Mouse (Mus musculus): Measurements from ENCODE around the gene Tnfsf14.

The Tnfsf14 gene

DNA sequence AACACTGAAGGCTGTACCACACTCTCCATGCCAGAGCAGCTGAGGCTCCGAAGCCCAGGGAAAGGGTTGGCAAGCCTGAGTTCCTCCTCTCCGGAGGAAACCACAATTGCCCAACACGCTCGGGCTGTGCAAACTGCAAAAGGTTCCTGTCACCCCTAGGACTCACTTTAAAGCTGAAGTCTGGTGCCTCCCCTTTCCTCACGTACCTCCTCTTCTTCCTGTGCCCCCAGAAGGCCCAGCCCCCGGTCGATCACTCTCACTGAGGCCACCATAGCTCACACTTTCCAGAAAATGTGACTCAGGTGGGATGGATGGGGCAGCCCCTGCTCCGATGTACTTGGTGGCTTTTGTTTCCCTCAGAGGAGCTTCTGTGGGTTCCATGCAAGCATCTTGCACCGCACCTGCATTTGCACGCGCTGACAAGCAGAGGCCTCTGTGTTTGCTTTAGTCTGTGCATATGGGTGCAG lies at the start of gene Tnfsf14:
TSS of gene Tnfsf14 (minus strand) at position 137 of the 467 bp plus-strand sequence.
- no peak for DNase-seq (ENCODE audit: low spot score in 2 of 2)

DNA sequence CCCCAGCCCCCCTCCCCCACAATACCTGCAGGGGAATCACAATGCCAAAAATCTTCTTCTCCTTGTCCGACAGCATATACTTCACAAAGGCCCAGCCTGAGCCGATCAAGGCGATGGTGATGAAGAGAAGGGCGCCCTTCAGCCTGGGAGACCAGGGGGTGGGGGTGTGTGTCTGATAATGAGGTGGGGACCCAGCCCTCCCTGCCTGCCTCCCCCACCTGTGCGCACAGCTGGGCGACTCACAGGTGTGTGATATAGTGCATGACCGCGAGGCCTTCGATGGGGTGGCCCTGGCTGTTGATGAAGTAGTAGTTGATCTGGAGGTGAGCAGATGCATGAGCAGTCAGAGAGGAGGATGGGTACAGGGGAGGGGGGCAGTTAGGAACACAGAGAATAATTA lies 43.2 kb upstream of the Tnfsf14 start:
- no peak for DNase-seq (ENCODE audit: low spot score in 2 of 2)

DNA sequence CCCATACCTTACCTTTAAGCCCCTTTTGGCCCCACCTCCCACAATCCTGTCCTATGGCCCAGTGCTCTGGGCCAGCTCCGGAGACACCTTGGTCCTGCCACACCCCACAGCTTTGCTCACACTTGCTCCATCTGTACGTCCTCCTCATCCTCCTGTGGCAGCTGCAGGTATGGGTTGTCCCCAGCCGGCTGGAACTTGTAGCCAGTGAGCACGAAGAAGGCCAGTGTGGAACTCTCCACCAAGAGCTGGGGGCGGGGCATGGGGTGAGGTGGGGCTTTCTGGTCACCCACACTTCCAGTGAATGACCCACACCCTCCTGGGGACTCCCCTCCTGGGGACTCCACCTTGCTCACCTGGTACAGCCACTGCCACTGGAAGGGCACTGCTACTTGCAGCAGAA lies 41.8 kb upstream of the Tnfsf14 start:
- DNase-seq (ENCODE audit: low spot score in 2 of 2), result no peak

DNA sequence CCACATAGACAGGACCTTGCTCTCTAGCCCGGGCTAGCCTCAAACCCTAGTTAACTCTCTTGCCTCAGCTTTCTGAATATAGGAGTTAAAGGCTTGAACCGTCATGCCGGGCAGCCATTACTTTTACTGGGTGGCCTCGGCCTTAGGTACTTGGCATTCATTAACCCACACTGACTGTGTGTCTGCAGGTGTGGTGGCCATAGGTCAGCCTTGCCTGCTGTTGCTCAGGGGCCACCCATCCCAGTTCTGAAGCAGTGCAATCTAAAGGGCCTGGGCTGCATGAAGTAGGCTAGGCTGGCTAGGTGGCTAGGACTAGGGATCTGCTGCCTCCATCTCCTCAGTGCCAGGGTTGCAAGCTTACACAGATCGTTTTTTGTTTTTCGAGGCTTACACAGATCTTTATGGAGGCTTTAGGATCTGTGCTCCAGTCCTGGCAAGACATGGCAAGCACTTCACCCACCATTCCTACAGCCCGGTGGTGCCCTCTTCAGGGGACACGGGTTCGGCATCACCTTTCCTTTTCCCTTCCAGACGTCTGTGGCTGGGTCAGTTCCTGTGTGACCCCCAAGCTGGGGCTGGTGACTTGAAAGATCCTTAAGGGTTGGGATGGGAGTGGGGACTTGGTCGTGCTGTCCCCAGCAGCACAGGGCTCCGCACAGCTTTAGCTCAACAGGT lies 40.4 kb upstream of the Tnfsf14 start:
- DNase-seq (ENCODE audit: low spot score in 2 of 2), result no peak

DNA sequence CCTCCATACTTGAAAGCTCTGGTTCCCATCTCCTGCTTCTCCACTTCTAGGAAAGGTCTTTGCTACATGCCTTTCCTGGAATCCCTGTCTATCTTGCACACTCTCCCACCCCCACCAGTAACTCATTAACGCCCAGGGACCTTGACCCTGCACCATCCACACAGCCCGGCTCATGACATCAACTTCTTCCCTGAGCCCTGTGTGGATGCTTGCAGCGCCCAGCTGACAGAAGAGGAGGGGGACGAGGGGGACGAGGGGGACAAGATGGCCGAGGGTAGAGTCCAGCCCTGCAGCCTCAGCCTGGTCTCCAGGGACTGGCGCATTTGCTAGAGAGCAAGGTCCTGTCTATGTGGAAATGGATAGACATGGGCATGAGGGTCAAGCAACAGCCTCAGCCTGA lies 39.1 kb upstream of the Tnfsf14 start:
- DNase-seq (ENCODE audit: low spot score in 2 of 2), result no peak

DNA sequence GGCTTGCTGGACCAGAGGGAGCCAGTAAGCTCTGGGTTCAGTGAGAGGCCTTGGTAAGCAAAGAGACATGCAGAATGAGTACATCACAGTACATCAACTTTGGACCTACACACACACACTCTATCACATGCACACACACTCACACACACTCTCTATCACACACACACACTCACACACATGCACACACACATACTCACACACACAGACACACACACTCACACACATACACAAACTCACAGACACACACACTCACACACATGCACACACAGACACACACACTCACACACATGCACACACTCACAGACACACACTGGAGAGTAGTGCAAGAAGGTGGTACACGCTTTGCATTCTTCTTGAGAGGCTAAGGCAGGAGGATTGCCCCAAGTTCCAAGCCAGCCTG lies 38.2 kb upstream of the Tnfsf14 start:
- DNase-seq (ENCODE audit: low spot score in 2 of 2), result no peak

DNA sequence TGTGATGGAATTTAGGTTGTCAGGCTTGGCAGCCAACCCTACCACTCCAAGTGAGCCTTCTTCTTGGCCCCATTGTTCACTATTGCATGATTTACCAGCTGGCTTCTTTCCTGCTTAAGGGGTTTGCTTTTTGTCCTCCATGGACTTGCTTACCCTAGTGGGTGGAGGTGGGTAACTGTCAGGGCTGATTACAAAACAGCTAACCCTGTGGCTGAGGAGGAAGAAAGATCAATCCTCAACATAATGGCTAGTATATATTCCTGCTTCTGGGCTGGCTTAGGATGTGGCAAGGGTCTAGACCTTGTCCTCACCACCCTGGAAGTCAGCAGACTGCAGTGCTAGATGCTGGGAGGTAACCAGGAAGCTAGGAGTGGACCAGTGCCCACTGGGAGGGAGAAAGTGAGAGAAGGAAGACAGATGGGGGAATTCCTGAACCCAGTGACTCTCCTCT lies 37.4 kb upstream of the Tnfsf14 start:
- no peak for DNase-seq (ENCODE audit: low spot score in 2 of 2)

DNA sequence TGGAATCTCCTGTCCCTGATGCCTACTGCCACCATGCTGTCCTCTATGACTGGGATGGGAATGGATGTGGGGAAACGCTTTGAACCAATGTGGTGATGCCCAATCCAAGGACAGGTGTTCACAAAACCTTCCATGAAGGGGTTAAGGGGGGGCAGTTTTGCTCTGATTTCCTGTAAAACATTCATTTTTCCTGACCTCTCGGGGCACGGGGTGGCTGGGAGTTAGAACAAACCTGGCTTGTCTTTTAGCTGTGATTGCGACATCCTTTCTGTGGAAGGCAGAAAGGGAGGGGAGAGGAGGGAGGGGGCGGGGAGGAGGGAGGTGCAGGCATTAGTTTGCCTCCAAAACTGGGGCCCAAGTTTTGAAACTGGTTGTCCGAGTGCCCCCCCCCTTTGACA lies 36.8 kb upstream of the Tnfsf14 start:
- no peak for DNase-seq (ENCODE audit: low spot score in 2 of 2)

DNA sequence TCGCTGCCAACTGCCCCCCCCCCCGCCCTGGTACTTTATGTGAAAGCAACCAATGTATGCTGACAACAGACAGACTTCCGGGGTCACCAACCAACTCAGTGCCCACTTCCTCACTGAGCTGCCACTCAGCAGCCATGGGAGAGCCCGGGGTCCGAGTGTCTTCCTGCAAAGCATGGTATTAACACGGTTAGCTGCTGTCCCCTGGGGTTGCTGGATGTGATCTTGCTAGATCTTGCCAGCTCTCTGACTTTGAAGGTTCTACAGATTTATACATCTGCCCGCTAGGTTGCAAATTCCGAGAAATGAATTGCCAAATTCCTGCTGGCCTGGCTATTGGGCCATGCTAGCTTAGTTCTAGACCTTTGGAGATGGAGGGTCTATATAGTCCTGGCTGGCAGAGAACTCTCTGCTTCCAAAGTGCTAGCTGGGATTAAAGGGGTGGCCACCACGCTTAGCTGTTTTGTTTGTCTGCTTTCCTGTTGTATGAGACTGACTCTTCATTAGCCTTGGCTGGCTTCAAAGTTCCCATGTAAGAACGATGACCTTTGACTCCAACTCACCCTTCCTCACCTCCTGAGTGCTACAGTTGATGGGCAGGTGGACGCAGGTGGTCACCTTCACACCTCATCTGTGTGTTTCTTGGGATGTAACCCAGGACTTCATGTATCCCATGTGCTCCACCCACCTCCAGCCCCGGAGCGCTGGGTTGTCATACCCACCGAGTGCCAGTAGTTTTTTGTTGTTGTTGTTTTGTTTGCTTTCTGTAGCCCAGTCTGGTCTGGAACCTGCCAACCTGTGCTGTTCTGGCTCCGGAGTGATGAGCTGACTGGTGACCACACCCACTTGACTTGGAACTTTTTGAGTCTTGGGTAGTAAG lies 36.1 kb upstream of the Tnfsf14 start:
- DNase-seq (ENCODE audit: low spot score in 2 of 2), result no peak

DNA sequence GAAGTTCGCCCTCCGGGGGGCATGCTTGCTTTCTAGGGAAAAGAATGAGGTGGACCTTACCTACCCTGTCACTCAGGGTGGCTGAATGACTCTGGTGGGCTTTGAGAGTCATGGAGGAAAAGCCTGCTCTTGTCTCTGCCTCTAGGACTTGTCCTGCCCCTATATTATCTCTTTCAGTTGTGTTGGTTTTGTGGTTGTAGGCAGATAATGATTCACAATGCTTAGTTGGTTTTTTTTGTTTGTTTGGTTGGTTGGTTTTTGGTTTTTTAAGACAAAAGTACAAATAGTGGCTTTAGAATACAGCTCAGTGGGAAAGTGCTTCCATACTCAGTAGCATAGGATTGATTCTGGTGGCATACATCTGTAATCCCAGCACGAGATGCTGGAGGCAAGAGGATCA lies 34.9 kb upstream of the Tnfsf14 start:
- DNase-seq (ENCODE audit: low spot score in 2 of 2), result no peak

DNA sequence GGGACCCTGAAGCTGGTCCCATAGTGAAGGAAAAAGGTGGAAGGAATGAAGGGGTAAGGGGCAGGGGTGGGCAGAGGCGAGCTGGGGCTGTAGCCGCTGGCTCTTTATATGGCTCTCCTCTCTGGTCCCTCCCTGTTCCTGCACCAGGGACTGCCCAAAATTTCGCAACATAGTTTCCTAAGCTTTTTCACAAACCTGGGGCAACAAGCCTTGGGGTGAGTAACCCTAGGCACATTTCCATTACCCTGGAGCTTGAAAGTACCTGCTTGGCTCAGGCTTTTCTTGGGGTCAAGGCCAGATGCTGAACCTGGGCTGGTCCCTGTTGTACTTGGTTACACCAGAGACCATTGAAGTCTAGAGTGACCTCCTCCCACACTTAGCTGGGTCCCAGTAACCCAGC lies 34.0 kb upstream of the Tnfsf14 start, which contains the start of gene C3:
TSS of gene C3 (minus strand) at position 123 of the 400 bp plus-strand sequence.
- DNase-seq (ENCODE audit: low spot score in 2 of 2), result no peak

DNA sequence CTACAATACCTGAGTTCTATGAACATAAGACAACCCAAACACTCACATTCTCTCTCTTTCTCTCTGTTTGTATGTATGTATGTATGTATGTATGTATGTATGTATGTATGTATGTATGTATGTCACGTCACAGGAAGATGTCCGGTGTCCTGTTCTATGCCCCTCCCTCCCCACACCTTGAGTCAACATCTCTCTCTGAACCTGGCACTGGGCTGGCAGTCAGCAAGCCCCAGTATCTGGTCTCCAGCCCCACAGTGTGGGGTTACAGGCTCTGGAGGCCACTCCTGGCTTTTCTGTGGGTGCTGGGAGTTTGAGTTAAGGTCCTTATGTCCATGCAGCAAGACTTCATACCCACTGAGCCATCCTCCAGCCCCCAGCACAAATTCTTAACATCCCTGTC lies 33.5 kb upstream of the Tnfsf14 start:
- DNase-seq (ENCODE audit: low spot score in 2 of 2), result no peak

DNA sequence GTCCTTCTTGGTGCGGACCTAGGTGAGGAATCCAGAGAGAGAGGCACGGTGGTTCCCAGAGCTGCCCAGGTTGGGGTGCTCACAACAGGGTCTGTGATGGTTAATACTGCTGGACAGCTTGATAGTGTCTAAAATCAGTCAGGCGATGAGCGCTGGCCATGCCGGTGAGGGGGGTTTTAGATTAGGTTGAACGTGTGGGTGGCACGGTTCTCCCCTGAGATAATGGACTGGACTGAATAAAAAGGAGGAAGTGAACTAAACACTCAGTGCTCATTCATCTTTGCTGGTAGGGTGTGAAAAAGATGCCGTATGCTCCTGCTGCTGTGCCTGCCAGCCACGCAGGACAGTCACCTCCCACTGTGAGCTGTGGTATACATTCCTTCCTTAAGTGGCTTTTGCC lies 29.3 kb upstream of the Tnfsf14 start:
- no peak for DNase-seq (ENCODE audit: low spot score in 2 of 2)

DNA sequence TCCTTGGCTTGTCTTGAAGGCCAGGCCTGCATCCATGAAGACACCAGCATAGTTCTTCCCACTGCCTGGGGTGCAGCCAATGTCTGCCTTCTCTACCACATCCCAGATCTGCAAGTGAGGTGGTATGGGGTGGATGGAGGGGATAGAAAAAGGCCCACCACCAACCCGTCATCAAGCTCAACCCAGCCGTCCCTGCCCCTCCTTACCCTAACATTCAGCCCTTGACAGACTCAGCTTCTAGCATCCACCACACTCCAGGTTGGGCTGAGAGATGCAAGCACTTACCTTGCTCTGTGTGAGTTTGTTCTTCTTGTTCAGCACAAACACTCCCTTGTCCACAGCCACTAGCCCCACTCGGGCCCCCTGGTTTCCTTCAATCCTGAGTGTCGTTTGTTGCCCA lies 27.9 kb upstream of the Tnfsf14 start:
- no peak for DNase-seq (ENCODE audit: low spot score in 2 of 2)

DNA sequence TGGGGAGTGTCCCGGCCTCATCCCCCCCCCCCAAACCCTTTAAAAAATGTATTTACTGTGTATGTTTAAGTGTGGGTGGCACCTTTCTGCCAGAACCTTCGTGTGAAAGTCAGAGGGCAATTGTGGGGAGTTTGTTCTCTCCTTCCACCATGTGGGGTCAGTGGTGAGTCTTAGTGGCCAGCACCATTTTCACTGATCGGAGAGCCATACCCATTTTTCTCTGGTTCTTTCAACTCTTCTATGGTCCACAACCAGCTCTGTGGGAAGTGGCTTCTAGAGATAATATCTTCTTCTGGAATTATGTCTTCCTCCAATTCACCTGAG lies 25.9 kb upstream of the Tnfsf14 start:
- DNase-seq (ENCODE audit: low spot score in 2 of 2), result peak in 1 of 2 experiments; percentile 34

DNA sequence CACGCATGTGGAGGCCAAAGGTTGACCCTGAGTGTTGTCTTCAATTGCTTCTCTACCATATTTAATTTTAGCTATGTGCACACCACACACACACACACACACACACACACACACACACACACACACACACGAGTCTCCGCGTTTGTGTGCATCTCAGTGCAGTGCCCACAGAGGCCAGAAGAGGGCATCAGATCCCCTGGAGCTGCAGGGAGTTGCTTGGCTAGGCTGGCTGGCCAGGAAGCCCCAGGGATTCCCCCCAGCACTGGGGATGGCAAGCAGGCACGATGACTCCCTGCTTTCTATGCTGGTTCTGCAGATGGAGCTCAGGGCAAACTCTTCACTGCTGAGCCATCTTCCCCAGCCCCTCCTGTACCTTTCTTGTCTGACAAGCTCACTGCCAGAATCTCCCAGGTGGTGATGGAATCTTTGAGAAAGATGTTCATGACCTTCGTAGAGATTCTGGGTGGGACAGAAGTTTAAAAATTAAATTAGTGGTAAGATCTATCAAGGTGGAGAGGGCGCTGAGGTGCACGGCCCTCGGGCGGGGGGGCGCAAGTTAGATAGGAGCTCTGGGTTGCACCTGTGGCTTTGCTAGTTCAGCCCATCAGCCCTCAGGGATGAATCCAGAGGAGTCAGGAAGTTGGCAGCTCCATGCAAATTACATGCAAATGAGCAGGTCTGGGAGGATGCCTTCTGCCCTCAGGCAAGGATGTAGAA lies 25.3 kb upstream of the Tnfsf14 start:
- DNase-seq (ENCODE audit: low spot score in 2 of 2), result peak; percentile 53 to 68

DNA sequence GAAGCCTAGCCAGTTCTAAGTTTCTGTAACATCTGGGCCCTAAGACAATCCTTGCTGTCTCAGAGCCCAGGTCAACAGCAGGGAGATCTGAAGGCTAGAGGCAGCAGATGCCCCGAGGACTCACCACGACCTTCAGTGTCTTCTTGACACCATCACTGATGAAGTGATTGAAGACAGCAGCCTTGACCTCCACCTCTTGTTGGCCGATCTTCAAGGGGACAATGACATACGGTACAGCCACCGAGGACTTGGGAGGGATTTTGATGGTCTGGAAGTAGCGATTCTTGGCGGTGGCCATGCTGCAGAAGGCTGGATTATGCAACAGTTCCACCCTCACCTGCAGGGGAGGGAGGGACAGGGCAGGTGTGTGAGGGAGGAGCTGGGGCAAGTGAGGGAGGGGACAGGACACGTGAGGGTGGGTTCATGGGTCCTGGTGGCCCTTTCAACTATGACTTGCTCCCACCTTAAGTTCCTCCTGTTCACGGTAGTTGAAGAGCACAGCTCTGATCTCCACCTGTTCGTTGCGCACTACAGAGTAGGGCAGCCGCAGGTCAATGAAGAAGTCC lies 24.4 kb upstream of the Tnfsf14 start:
- DNase-seq (ENCODE audit: low spot score in 2 of 2), result no peak

DNA sequence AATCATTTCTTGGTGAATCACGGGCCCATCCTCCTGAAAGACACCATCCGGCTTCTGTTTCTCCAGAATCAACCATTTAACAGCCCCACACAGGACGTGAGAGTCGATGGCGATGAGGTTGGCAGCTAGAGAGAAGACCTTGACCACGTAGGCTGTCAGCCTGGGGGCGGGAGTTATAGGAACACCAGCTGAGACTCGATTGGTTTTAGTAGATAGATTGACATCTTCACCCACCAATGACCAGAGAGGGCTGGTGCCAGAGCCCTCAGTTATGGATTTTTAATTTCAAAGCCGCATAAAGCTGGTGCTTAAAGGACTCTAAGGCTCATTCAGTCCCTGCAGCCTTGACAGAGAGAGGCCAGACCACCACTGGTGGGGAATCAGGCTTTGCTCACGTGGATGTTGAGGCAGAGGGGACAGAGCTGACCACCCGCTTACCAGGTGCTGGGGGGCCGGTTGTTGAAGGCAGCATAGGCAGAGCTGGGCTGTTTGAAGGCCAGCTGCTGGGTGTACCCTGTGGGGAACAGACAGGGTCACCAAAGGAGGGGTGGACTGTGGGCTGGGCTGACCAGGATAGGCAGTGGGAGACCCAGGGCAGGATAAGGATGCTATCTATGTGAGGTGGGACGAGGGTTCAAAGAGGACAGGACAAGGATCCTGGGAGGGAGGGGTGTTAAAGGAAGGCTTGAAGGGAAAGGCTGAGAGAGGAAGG lies 20.9 kb upstream of the Tnfsf14 start:
- DNase-seq (ENCODE audit: low spot score in 2 of 2), result no peak

DNA sequence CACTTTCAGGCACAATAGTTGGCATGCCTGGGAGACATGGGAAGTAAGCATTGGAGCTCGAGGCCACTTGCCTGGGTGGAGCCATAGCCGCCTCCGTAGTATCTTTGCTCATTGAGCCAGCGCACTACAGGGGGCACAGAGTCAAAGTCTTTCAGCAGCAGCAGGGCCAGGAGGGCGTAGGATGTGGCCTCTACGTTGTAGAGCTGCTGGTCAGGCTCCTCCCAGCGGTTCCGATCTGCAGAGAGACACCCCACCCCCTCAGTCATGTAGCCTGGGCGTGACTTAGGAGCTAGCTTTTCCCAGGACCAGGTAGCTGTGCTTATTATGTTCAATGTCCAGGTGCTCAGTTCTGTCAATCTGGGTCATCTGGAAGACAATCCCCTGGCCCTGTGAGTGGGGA lies 17.5 kb upstream of the Tnfsf14 start:
- DNase-seq (ENCODE audit: low spot score in 2 of 2), result no peak

DNA sequence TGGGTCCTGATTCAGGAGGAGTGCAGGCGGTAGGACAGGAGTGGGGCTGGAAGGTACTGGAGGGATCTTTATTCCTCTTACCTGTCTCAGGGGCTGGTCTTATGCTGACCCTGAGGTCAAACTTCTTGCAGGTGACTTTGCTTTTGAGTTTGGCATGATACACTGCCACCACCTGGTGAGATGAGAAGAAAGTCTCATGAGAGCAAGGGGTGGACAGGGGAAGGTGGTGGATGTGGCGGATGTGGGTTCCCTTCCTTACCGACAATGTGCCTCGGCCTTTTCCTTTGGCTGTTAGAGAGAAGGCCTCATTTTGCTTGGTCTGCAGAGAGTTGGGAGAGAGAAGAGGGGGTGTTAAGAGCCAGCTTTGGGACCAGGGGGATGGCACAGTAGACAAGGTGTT lies 15.4 kb upstream of the Tnfsf14 start:
- DNase-seq (ENCODE audit: low spot score in 2 of 2), result no peak

DNA sequence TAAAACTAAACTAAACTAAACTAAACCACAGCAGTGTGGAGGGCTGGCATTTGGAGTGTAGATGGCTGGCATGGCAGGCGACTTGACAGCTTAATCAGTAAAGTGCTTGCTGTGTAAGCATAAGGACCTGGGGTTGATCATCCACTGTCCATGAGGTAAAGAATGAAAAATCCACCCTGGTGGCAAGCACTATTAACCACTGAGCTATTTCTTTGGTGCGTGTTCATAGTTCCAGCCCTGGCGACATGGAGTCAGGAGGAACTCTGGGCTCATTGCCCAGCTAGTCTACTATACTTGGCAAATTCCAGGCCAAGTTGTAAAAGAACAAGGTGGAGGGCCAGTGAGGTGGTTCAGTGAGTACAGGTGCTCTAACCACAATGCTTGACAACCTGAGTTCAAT lies 14.0 kb upstream of the Tnfsf14 start:
- no peak for DNase-seq (ENCODE audit: low spot score in 2 of 2)

Data from spleen, postnatal 14 days (tissue).